9 mouse cellular contexts compared by ENCODE assay signal in genomic region chr14:58701765-58702164, GRCm38 (mm10).
A peak's percentile ranks its signal among the peaks of the same experiment; 100 is the strongest.
DNase-seq lines count a peak whose midpoint lies in the region; ATAC-seq lines count a peak whose summit lies in the region.
"Had no signal": no experiment of that assay in that cellular context is flagged by ENCODE, and none has a peak within 500 bp of the region (broad histone marks: within the 10 kb centered on the region; RNA-seq: fewer than 3 reads in every experiment).

No protein-coding gene starts in this region.

- no peak overlapping the region for H3K27ac ChIP-seq in midbrain, embryonic 11.5 days (ENCODE audit: low read depth, low read length)
- no peak overlapping the region for H3K27ac ChIP-seq in midbrain, embryonic 13.5 days
- H3K27ac ChIP-seq in embryonic facial prominence, embryonic 11.5 days (replicated peaks; ENCODE audit: low read depth, low read length): no peak overlapping the region
- no peak overlapping the region for H3K27ac ChIP-seq in limb, embryonic 11.5 days (replicated peaks; ENCODE audit: low read depth, low read length)
- H3K27ac ChIP-seq: embryonic facial prominence, embryonic 12.5 days had no signal

- 56% methylated on average over 1 of the region's 1 CpGs for WGBS in midbrain, embryonic 11.5 days
- WGBS in midbrain, embryonic 13.5 days: 49% methylated on average over 1 of the region's 1 CpGs
- 45% methylated on average over 1 of the region's 1 CpGs for WGBS in embryonic facial prominence, embryonic 11.5 days
- WGBS in limb, embryonic 11.5 days: 42% methylated on average over 1 of the region's 1 CpGs

- H3K4me2 ChIP-seq in midbrain, embryonic 11.5 days: no peak overlapping the region
- H3K4me2 ChIP-seq in midbrain, embryonic 13.5 days (replicated peaks): no peak overlapping the region
- H3K4me2 ChIP-seq in embryonic facial prominence, embryonic 11.5 days (ENCODE audit: low read depth, low read length): no peak overlapping the region
- no peak overlapping the region for H3K4me2 ChIP-seq in limb, embryonic 11.5 days (ENCODE audit: low read depth, severe bottlenecking)
- H3K4me2 ChIP-seq: embryonic facial prominence, embryonic 12.5 days had no signal

- no peak overlapping the region for H3K9ac ChIP-seq in midbrain, embryonic 11.5 days (ENCODE audit: low read length)
- H3K9ac ChIP-seq in midbrain, embryonic 13.5 days (replicated peaks): no peak overlapping the region
- H3K9ac ChIP-seq in embryonic facial prominence, embryonic 11.5 days (replicated peaks; ENCODE audit: low read length): no peak overlapping the region
- H3K9ac ChIP-seq in limb, embryonic 11.5 days (ENCODE audit: low read length): no peak overlapping the region
- H3K9ac ChIP-seq: embryonic facial prominence, embryonic 12.5 days had no signal

- no peaks in the 10 kb centered on the region for H3K9me3 ChIP-seq in midbrain, embryonic 11.5 days (ENCODE audit: control insufficient read depth, low read length)
- no peaks in the 10 kb centered on the region for H3K9me3 ChIP-seq in midbrain, embryonic 13.5 days
- no peaks in the 10 kb centered on the region for H3K9me3 ChIP-seq in embryonic facial prominence, embryonic 11.5 days (replicated peaks; ENCODE audit: control insufficient read depth, low read length)
- H3K9me3 ChIP-seq in limb, embryonic 11.5 days (ENCODE audit: control insufficient read depth, low read length): no peaks in the 10 kb centered on the region
- H3K9me3 ChIP-seq: embryonic facial prominence, embryonic 12.5 days had no signal

- H3K4me1 ChIP-seq in midbrain, embryonic 11.5 days (ENCODE audit: control insufficient read depth, insufficient read depth, low read length): no peaks in the 10 kb centered on the region
- H3K4me1 ChIP-seq in midbrain, embryonic 13.5 days (replicated peaks): no peaks in the 10 kb centered on the region
- no peaks in the 10 kb centered on the region for H3K4me1 ChIP-seq in embryonic facial prominence, embryonic 11.5 days (ENCODE audit: control insufficient read depth, insufficient read depth, low read length)
- no peaks in the 10 kb centered on the region for H3K4me1 ChIP-seq in limb, embryonic 11.5 days (ENCODE audit: control insufficient read depth, insufficient read depth, low read length)
- H3K4me1 ChIP-seq: embryonic facial prominence, embryonic 12.5 days had no signal

- no peak for ATAC-seq in midbrain, embryonic 11.5 days (ENCODE audit: low FRiP score)
- no peak for ATAC-seq in midbrain, embryonic 13.5 days
- ATAC-seq in embryonic facial prominence, embryonic 11.5 days (replicated peaks; ENCODE audit: insufficient number of reproducible peaks, low FRiP score, low TSS enrichment, low read depth): no peak
- no peak for ATAC-seq in limb, embryonic 11.5 days (ENCODE audit: insufficient number of reproducible peaks, low FRiP score, low TSS enrichment, low read depth)
- ATAC-seq in megakaryocyte-erythroid progenitor cell, adult 5-6 weeks (replicated peaks; ENCODE audit: low FRiP score, low TSS enrichment, poor library complexity, severe bottlenecking): no peak

- H3K4me3 ChIP-seq in midbrain, embryonic 11.5 days (ENCODE audit: low read depth, low read length): no peak overlapping the region
- no peak overlapping the region for H3K4me3 ChIP-seq in midbrain, embryonic 13.5 days (replicated peaks)
- no peak overlapping the region for H3K4me3 ChIP-seq in embryonic facial prominence, embryonic 11.5 days (ENCODE audit: low read depth, low read length)
- no peak overlapping the region for H3K4me3 ChIP-seq in limb, embryonic 11.5 days (ENCODE audit: low read depth, low read length)
- H3K4me3 ChIP-seq: embryonic facial prominence, embryonic 12.5 days had no signal

- no peaks in the 10 kb centered on the region for H3K36me3 ChIP-seq in midbrain, embryonic 11.5 days (ENCODE audit: control insufficient read depth, insufficient read depth, low read length)
- no peaks in the 10 kb centered on the region for H3K36me3 ChIP-seq in midbrain, embryonic 13.5 days
- no peaks in the 10 kb centered on the region for H3K36me3 ChIP-seq in embryonic facial prominence, embryonic 11.5 days (replicated peaks; ENCODE audit: control insufficient read depth, insufficient read depth, low read depth, low read length)
- no peaks in the 10 kb centered on the region for H3K36me3 ChIP-seq in limb, embryonic 11.5 days (ENCODE audit: control insufficient read depth, insufficient read depth, low read length)
- H3K36me3 ChIP-seq: embryonic facial prominence, embryonic 12.5 days had no signal

- no peaks in the 10 kb centered on the region for H3K27me3 ChIP-seq in midbrain, embryonic 11.5 days (ENCODE audit: control insufficient read depth, insufficient read depth, low read length)
- H3K27me3 ChIP-seq in midbrain, embryonic 13.5 days: no peaks in the 10 kb centered on the region
- H3K27me3 ChIP-seq in embryonic facial prominence, embryonic 11.5 days (ENCODE audit: control insufficient read depth, insufficient read depth, low read length): no peaks in the 10 kb centered on the region
- H3K27me3 ChIP-seq in limb, embryonic 11.5 days (ENCODE audit: control insufficient read depth, insufficient read depth, low read length): no peaks in the 10 kb centered on the region
- H3K27me3 ChIP-seq: embryonic facial prominence, embryonic 12.5 days had no signal

- DNase-seq in midbrain, embryonic 11.5 days (ENCODE audit: low spot score, missing footprints): peak; percentile 89
- peak; percentile 78 for DNase-seq in adrenal gland, postnatal 14 days
- DNase-seq in embryonic facial prominence, embryonic 11.5 days (ENCODE audit: low spot score): peak; percentile 75
- DNase-seq in kidney, adult 9 months: peak; percentile 69
- peak; percentile 81 for DNase-seq in limb, embryonic 11.5 days (ENCODE audit: low spot score)
- DNase-seq in right cerebral cortex, postnatal 14 days: peak; percentile 65
